Mouse (Mus musculus) midbrain, embryonic 13.5 days (tissue): ENCODE measurements around the gene Rif1. TPM values are rescaled to one million over a fixed set of nuclear protein-coding genes. Genes with fewer than 3 reads are reported as not detected.
"Not testable (repeated sequence)": the region's sequence is repeated elsewhere in the genome, so short reads cannot be mapped to it uniquely, and the experiment has no call there.

ENCODE experiments used
- ATAC-seq: fragments of 200-750 bp; cut with Nextera tagmentation; 2 replicates; pipeline ENCODE4 v1.8.0; 2017; ENCODE audit warnings: mild to moderate bottlenecking, moderate TSS enrichment, moderate library complexity
- H3K27ac ChIP-seq: fragments of 300-500 bp; sonication (generic); 2 replicates; pipeline ENCODE4 v1.5.1; 2015; ENCODE audit warnings: inconsistent platforms, mild to moderate bottlenecking, moderate library complexity
- H3K27me3 ChIP-seq: fragments of 300-500 bp; sonication (generic); 2 replicates; pipeline ENCODE4 v1.6.1; 2015; ENCODE audit warnings: mild to moderate bottlenecking, inconsistent platforms
- H3K36me3 ChIP-seq: fragments of 300-500 bp; sonication (generic); 2 replicates; pipeline ENCODE4 v1.6.1; 2015; ENCODE audit warnings: mild to moderate bottlenecking, inconsistent platforms
- H3K4me1 ChIP-seq: fragments of 300-500 bp; sonication (generic); replicated peaks from 2 replicates; pipeline ENCODE4 v1.6.1; 2015; ENCODE audit warnings: inconsistent platforms
- H3K4me2 ChIP-seq: fragments of 300-500 bp; sonication (generic); replicated peaks from 2 replicates; pipeline ENCODE4 v1.6.1; 2015; ENCODE audit warnings: moderate library complexity, mild to moderate bottlenecking, inconsistent platforms
- H3K4me3 ChIP-seq: fragments of 300-500 bp; sonication (generic); replicated peaks from 2 replicates; pipeline ENCODE4 v1.5.1; 2015; ENCODE audit warnings: mild to moderate bottlenecking, inconsistent platforms
- H3K9ac ChIP-seq: fragments of 300-500 bp; sonication (generic); replicated peaks from 2 replicates; pipeline ENCODE4 v1.6.1; 2015; ENCODE audit warnings: mild to moderate bottlenecking, inconsistent platforms
- H3K9me3 ChIP-seq: fragments of 300-500 bp; sonication (generic); 2 replicates; pipeline ENCODE4 v1.6.1; 2016; ENCODE audit warnings: mild to moderate bottlenecking, inconsistent platforms
- WGBS: fragments of 180-500 bp; shearing (Covaris S2); methylation state at CpG from one replicate; pipeline ENCODE4 v1.1.7; 2015; 5-methylcytosine and 5-hydroxymethylcytosine counted together
- polyA plus RNA-seq: library from polyadenylated mRNA; unstranded; fragments of >200 nt; fragmentation: Nextera tagmentation; extraction: Ambion mirVana; gene quantifications from 2 replicates; pipeline ENCODE4 v1.2.1, GENCODE M21; 2015

The Rif1 gene
- polyA plus RNA-seq, 1 experiment from 2014 or later, result 28.7 TPM

DNA sequence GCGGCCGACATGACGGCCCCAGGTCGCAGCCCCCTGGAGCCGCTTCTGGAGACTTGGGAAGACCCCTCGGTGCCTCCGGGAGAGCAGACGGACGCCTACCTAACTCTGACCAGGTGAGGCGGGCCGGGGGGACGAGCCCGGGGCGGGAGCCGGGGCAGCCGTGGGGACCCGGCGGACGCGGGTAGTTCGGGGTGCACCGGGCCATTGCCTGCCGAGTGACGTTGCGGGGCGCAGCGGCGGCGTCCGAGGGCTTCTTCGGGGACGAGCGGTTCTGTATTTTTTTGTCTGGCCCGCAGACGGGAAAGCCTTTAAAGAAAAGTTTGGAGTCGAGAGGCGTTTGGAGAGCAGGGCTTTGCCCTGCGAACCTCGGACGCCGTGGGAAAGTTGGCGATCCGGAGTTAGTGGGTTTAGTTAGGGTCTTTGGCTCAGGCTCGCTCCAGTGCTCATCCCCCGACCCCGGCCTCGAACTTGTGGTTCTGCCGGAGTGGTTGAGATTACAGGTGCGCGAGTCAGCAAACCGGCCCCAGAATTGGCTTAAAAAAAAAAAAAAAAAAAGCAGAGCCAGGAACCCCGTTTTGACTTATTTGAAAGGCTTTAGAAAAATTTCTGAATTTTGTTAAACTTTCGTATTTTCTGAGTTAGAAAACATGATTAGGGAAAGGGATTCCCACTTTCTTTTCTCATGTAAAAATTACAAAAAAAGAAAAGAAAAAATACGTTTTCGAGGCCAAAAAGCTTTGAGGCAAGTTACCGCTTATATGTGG, 691 bp downstream of the Rif1 start:
- H3K27me3 ChIP-seq, result no peaks in the 10 kb centered on the region
- ATAC-seq, result 0 out of 2 replicates have a peak, but pooled peaks have one; percentile 3
- H3K4me3 ChIP-seq, result peak overlapping the region; percentile 98
- no peaks in the 10 kb centered on the region for H3K9me3 ChIP-seq
- peaks cover 23% of the 10 kb centered on the region for H3K4me1 ChIP-seq
- peak overlapping the region; percentile 85 for H3K27ac ChIP-seq
- H3K9ac ChIP-seq, result peak overlapping the region; percentile 92
- 1% methylated on average over 51 of the region's 56 CpGs for WGBS
- peaks cover 22% of the 10 kb centered on the region for H3K36me3 ChIP-seq
- peak overlapping the region; percentile 75 for H3K4me2 ChIP-seq

DNA sequence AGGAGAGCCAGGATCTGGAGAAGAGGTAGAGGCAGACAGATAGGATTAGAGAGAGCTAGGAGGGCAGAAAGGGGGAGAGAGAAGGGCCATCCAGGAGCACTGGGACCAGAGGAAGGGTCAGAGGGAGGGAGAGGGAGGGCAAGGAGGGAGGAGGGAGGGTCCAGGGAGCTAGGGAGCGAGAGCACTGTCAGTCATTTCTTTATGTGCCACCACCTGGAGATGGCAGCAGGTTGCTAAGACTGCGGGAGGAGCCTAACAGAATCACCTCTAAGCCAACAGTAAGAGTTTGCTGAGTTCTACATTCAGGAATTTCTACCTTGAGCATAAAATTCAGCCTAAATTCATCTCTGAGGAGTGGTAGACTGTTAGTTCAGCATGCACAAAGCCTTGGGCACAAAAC, 6.0 kb downstream of the Rif1 start:
- H3K36me3 ChIP-seq, result peaks cover 51% of the 10 kb centered on the region
- no peak overlapping the region for H3K9ac ChIP-seq
- 89% methylated on average over 2 of the region's 2 CpGs for WGBS
- H3K9me3 ChIP-seq, result no peaks in the 10 kb centered on the region
- peaks cover 11% of the 10 kb centered on the region for H3K4me1 ChIP-seq
- no peak overlapping the region for H3K27ac ChIP-seq
- no peaks in the 10 kb centered on the region for H3K27me3 ChIP-seq
- H3K4me2 ChIP-seq, result no peak overlapping the region
- no peak for ATAC-seq
- no peak overlapping the region for H3K4me3 ChIP-seq

DNA sequence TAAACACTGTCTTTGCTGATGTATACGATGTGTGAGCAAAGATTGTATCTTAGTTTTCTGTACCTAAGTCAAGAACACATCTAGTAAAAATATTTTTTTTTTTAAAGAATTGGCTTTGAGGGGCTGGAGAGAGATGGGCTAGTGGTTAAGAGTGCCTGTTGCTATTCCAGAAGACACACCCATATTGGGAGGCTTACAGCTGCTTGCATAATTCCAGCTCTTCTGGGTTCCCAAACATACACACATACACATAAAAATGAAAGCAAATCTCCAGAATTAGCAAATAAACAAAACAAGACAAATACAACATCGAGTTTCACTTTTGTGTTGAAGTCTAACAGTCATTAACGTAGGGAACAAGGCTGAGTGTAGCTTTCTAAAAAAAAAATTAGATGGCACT, 11.4 kb downstream of the Rif1 start:
- WGBS, result 96% methylated on average over 3 of the region's 3 CpGs
- H3K27ac ChIP-seq, result no peak overlapping the region
- H3K4me2 ChIP-seq, result no peak overlapping the region
- no peak overlapping the region for H3K9ac ChIP-seq
- H3K27me3 ChIP-seq, result no peaks in the 10 kb centered on the region
- no peaks in the 10 kb centered on the region for H3K9me3 ChIP-seq
- no peak for ATAC-seq
- no peak overlapping the region for H3K4me3 ChIP-seq
- H3K4me1 ChIP-seq, result no peaks in the 10 kb centered on the region
- H3K36me3 ChIP-seq, result peaks cover 57% of the 10 kb centered on the region

DNA sequence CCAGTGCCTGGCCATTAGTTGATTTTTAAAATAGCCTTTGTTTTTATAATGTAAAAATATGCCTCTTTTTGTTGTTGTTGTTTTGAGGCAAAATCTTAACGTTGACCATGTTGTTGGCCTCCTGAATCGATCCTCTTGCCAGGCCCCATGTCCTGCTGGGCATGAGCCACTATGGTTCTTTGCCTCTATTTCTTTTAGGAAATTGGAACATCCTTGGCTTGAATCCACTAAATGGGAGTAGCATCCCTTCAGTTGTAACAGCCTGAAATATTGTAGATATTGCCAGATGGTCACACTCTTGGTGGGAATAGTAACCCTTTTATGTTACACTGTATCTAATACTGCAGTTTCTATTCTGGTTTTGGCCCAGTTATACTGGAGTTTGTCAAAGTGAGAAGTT, 11.9 kb downstream of the Rif1 start:
- WGBS, result 91% methylated on average over 2 of the region's 2 CpGs
- H3K9me3 ChIP-seq, result no peaks in the 10 kb centered on the region
- peaks cover 59% of the 10 kb centered on the region for H3K36me3 ChIP-seq
- H3K27ac ChIP-seq, result no peak overlapping the region
- no peaks in the 10 kb centered on the region for H3K27me3 ChIP-seq
- H3K9ac ChIP-seq, result no peak overlapping the region
- no peak overlapping the region for H3K4me3 ChIP-seq
- no peak for ATAC-seq
- H3K4me2 ChIP-seq, result no peak overlapping the region
- H3K4me1 ChIP-seq, result no peaks in the 10 kb centered on the region

DNA sequence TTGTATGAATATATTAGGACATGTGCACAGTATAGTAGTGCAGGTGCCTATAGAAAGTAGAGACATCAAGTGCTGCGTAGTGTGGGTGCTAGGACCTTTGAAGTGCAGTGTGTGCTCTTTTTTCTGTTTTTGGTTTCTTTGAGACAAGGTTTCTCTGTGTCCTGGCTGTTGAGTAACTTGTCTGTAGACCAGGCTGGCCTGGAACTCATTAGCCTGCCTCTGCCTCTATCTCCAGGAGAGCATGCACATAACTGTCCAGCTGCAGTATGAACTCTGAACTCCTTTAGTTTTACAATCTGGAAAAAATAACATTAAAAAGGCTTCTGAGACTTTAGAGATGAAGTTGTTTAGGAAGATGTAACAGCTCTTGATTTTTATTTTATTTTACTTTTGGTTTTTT, 41.5 kb downstream of the Rif1 start:
- H3K36me3 ChIP-seq, result peaks cover 69% of the 10 kb centered on the region
- no peak for ATAC-seq
- H3K27me3 ChIP-seq, result no peaks in the 10 kb centered on the region
- no peaks in the 10 kb centered on the region for H3K4me1 ChIP-seq
- H3K4me3 ChIP-seq, result no peak overlapping the region
- H3K27ac ChIP-seq, result no peak overlapping the region
- no peak overlapping the region for H3K9ac ChIP-seq
- 89% methylated on average over 1 of the region's 1 CpGs for WGBS
- H3K4me2 ChIP-seq, result no peak overlapping the region
- no peaks in the 10 kb centered on the region for H3K9me3 ChIP-seq

DNA sequence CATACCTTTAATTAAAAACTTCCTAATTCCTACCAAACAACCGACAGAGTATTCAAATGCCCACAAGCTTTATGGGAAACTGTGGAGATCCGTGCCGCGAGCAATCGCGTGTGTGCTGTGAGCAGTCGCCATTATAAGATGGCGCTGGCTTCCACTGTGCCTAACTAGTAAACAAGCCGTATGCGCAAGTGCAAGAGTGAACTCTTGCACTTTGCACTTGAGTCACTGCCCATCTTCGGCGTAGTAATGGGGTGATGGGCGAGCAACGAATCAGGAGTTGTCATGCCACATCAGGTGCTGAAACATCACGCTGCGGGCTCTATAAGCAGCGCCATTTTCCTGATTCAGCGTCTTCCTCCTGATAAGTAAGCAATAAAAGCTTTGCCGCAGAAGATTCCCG, 58.7 kb downstream of the Rif1 start:
- H3K4me1 ChIP-seq, ATAC-seq, H3K9ac ChIP-seq, H3K4me2 ChIP-seq, H3K9me3 ChIP-seq, H3K4me3 ChIP-seq, H3K27me3 ChIP-seq, H3K27ac ChIP-seq: not testable (repeated sequence)
- peaks cover 23% of the 10 kb centered on the region for H3K36me3 ChIP-seq
- WGBS, result 97% methylated on average over 20 of the region's 20 CpGs

DNA sequence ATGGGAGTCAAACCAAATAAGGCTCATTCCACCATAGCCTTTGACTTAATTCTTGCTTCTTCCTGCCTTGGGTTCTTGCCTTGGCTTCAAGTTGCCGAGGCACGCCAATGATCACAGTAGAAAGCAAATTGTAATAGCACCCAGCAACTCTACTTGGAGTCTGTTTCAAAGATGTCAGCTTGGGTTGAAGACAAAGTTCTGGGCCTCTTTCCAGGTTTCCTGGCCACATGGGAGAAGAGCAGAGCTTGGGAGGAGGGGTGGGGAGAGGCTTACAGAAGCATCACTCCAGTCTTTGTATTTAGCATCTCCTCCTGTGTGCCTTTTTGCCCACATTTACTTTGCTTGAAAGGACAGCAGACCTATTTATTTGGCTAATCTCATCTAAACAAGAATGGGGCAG, 60.7 kb downstream of the Rif1 start:
- Histone ChIP-seq H3K9me3 (no peaks in the 10 kb centered on the region), H3K4me3 (no peak overlapping the region), H3K27ac (no peak overlapping the region), H3K27me3 (no peaks in the 10 kb centered on the region), H3K4me1 (no peaks in the 10 kb centered on the region), H3K9ac (no peak overlapping the region), H3K4me2 (no peak overlapping the region), H3K36me3 (peaks cover 18% of the 10 kb centered on the region)
- WGBS, result 96% methylated on average over 2 of the region's 2 CpGs
- no peak for ATAC-seq

DNA sequence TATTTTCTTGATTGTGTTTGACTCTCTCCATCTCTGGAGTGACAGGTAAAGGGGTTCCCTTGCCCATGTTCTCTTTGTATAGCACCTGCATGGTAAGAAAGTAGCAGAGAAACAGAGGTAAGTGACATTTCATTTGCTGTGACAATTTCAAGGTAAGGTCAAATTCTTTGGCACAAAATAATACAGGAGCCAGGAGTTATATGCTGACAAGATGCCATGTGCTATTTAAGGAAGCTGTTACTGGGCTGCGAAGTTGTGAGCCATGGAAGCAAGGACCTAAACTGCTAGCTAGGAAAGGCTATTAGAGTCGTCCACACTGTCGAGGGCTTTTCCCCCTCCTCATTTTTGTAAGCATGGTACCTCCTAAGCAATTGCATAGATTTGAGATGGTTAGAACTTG, 80.4 kb downstream of the Rif1 start:
- Histone ChIP-seq H3K9ac (no peak overlapping the region), H3K4me1 (no peaks in the 10 kb centered on the region), H3K27me3 (no peaks in the 10 kb centered on the region), H3K36me3 (no peaks in the 10 kb centered on the region), H3K9me3 (no peaks in the 10 kb centered on the region), H3K27ac (no peak overlapping the region), H3K4me2 (no peak overlapping the region), H3K4me3 (no peak overlapping the region)
- 90% methylated on average over 3 of the region's 3 CpGs for WGBS
- no peak for ATAC-seq

DNA sequence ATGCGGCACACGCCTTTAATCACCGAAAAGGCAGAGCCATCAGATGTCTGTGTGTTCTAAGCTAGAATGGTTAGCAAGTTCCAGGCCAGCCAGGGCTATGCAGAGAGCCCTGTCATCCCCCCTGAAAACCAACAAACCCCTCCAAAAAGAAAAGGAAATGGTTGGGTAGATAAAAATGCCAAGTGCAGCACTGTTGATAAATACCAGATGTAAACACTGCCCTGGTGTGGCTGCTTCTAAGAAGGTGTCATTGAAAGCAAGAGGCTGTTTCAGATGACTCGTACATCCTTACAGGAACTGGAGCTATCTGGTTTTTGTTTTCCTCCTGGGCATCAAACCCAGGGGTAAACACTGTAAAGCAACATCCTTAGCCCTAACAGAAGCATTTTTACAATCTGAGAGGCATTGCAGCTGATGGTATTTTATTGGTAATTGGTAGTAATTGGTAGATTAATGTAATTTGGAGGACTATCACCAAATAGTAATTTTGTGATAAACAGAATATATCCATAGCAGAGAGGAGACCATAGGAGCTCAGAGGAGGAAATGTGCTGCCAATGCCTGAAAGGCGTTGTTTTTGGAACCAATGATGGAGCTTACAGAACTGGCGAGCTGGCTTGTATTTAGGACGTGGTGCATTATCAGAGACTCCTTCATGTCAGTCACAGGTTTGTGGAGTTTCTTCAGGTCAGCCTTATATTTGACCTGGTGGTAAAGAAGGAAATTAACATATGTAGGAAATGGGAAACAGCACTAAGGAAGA, 96.8 kb downstream of the Rif1 start:
- Histone ChIP-seq H3K4me1 (no peaks in the 10 kb centered on the region), H3K9ac (no peak overlapping the region), H3K9me3 (no peaks in the 10 kb centered on the region), H3K4me3 (no peak overlapping the region), H3K27me3 (no peaks in the 10 kb centered on the region), H3K36me3 (no peaks in the 10 kb centered on the region), H3K4me2 (no peak overlapping the region), H3K27ac (no peak overlapping the region)
- ATAC-seq, result no peak
- 93% methylated on average over 7 of the region's 7 CpGs for WGBS

Other genes starting within 250 kb of the Rif1 start
- 3.6 and 4.0 TPM in 2 replicates for gene Rbm43, start 137.7 kb upstream of the Rif1 start, polyA plus RNA-seq
- 4.5 and 4.6 TPM in 2 replicates for gene Nmi, start 99.3 kb upstream of the Rif1 start, polyA plus RNA-seq
- gene Tnfaip6, start 34.8 kb upstream of the Rif1 start, polyA plus RNA-seq, result 6.2 and 6.8 TPM in 2 replicates